Comparison of ENCODE assay signal across 8 mouse cellular contexts in genomic region chr10:54075441-54076010, GRCm38 (mm10). TPM values are rescaled to one million over a fixed set of nuclear protein-coding genes. Genes with fewer than 3 reads are reported as not detected.
DNase-seq lines count a peak whose midpoint lies in the region; ATAC-seq and TF ChIP-seq lines count a peak whose summit lies in the region.

No protein-coding gene starts in this region.

- under 1% methylated on average over 49 of the region's 68 CpGs for WGBS in forebrain, embryonic 11.5 days
- under 1% methylated on average over 68 of the region's 68 CpGs for WGBS in heart, embryonic 16.5 days
- WGBS in liver, embryonic 14.5 days (ENCODE audit: insufficient replicate concordance), result under 1% methylated on average over 64 of the region's 68 CpGs
- WGBS in stomach, embryonic 15.5 days, result under 1% methylated on average over 67 of the region's 68 CpGs

- TF ChIP-seq POLR2A in CH12.LX (IDR thresholded peaks at IDR 0.05; ENCODE audit: low read depth, low read length), result peak; percentile 99

- dilution Hi-C loops in CH12.LX (cut with MboI; ENCODE audit: extremely low pct_ligation_motif_present, extremely low pct_unique_long_range_greater_than_20kb, low sequenced_read_pairs), result no loop called here

- no peak for TF ChIP-seq EP300 in CH12.LX (IDR thresholded peaks at IDR 0.05; ENCODE audit: low read length)
- TF ChIP-seq EP300 in liver, embryonic 14.5 days (IDR thresholded peaks at IDR 0.05; ENCODE audit: low read depth), result no peak

- peaks cover 49% of the 10 kb centered on the region for H3K79me2 ChIP-seq in CH12.LX (replicated peaks; ENCODE audit: control insufficient read depth, extremely low read depth, insufficient read depth, poor library complexity, severe bottlenecking)

- no peak overlapping the region; the same call in 1 of the 2 replicates for H3K4me2 ChIP-seq in CH12.LX (ENCODE audit: insufficient read depth, low read depth, poor library complexity, severe bottlenecking)
- peak overlapping the region; percentile 99 for H3K4me2 ChIP-seq in forebrain, embryonic 11.5 days (ENCODE audit: low read depth, low read length, severe bottlenecking)
- peak overlapping the region; percentile 88 for H3K4me2 ChIP-seq in heart, embryonic 16.5 days (ENCODE audit: low read depth, low read length)
- peak overlapping the region; percentile 95 for H3K4me2 ChIP-seq in liver, embryonic 14.5 days (ENCODE audit: low read depth)
- H3K4me2 ChIP-seq in stomach, embryonic 15.5 days, result peak overlapping the region; percentile 93

- no peak for TF ChIP-seq CTCF in CH12.LX (conservative IDR thresholded peaks at IDR 0.05 in 1 of 2, IDR thresholded peaks at IDR 0.05 in 1 of 2; ENCODE audit: low read depth in 2 of 2, low read length in 2 of 2)
- 0 out of 2 replicates have a peak, but pooled peaks have one; percentile 5 for TF ChIP-seq CTCF in liver, embryonic 14.5 days (IDR thresholded peaks at IDR 0.05; ENCODE audit: low read depth)

- peaks cover 0 to 16% of the 10 kb centered on the region in 2 experiments; a peak in 2 of 4 replicates for H3K4me1 ChIP-seq in CH12.LX (ENCODE audit: control insufficient read depth in 1 of 2, insufficient read depth in 2 of 2)
- no peaks in the 10 kb centered on the region for H3K4me1 ChIP-seq in forebrain, embryonic 11.5 days (replicated peaks; ENCODE audit: control insufficient read depth, insufficient read depth, low read length)
- H3K4me1 ChIP-seq in heart, embryonic 16.5 days (ENCODE audit: control insufficient read depth, insufficient read depth, low read length), result peaks cover 21% of the 10 kb centered on the region
- peaks cover 7 to 26% of the 10 kb centered on the region in 2 experiments for H3K4me1 ChIP-seq in liver, embryonic 14.5 days (replicated peaks; ENCODE audit: control insufficient read depth in 2 of 2, insufficient read depth in 2 of 2, low read length in 1 of 2)
- peaks cover 13% of the 10 kb centered on the region; the same call in 1 of the 2 replicates for H3K4me1 ChIP-seq in stomach, embryonic 15.5 days

- peak overlapping the region; percentile 88 for H3K9ac ChIP-seq in CH12.LX (ENCODE audit: insufficient read depth, low read depth)
- peak overlapping the region; percentile 56 for H3K9ac ChIP-seq in forebrain, embryonic 11.5 days (ENCODE audit: low read length)
- H3K9ac ChIP-seq in heart, embryonic 16.5 days (ENCODE audit: low read length), result peak overlapping the region; percentile 75
- peak overlapping the region; percentile 83 for H3K9ac ChIP-seq in liver, embryonic 14.5 days (replicated peaks)
- H3K9ac ChIP-seq in stomach, embryonic 15.5 days, result peak overlapping the region; percentile 68

- DNase-seq in CH12.LX (ENCODE audit: extremely low read depth), result peak; percentile 88
- peak; percentile 84 for DNase-seq in c-Kit-positive CD71-positive TER-119-positive erythroid progenitor cells, embryonic 14.5 days (ENCODE audit: low spot score)
- peak; percentile 93 for DNase-seq in forebrain, embryonic 11.5 days (ENCODE audit: low spot score)
- peak; percentile 95 to 97 for DNase-seq in kidney, postnatal 36 days
- peak; percentile 78 to 80 (median 79) for DNase-seq in liver, embryonic 14.5 days (ENCODE audit: low read depth in 3 of 3, low spot score in 3 of 3)
- peak; percentile 90 for DNase-seq in neural tube, embryonic 10.5 days (ENCODE audit: extremely low spot score, low spot score)

- H3K36me3 ChIP-seq in CH12.LX (replicated peaks in 1 of 2; ENCODE audit: control insufficient read depth in 1 of 2, insufficient read depth in 1 of 2, low read length in 1 of 2), result peaks cover 16 to 19% of the 10 kb centered on the region in 2 experiments
- H3K36me3 ChIP-seq in forebrain, embryonic 11.5 days (ENCODE audit: control insufficient read depth, insufficient read depth, low read length), result no peaks in the 10 kb centered on the region
- no peaks in the 10 kb centered on the region for H3K36me3 ChIP-seq in heart, embryonic 16.5 days (ENCODE audit: control insufficient read depth, insufficient read depth)
- peaks cover 11% of the 10 kb centered on the region for H3K36me3 ChIP-seq in liver, embryonic 14.5 days (replicated peaks; ENCODE audit: control insufficient read depth, insufficient read depth, low read depth)
- H3K36me3 ChIP-seq in stomach, embryonic 15.5 days, result no peaks in the 10 kb centered on the region

- no peak for TF ChIP-seq RAD21 in CH12.LX (IDR thresholded peaks at IDR 0.05; ENCODE audit: low read depth, low read length)

- H3K9me3 ChIP-seq in CH12.LX (replicated peaks; ENCODE audit: low read length), result no peaks in the 10 kb centered on the region
- no peaks in the 10 kb centered on the region for H3K9me3 ChIP-seq in forebrain, embryonic 11.5 days (ENCODE audit: control insufficient read depth, low read length)
- H3K9me3 ChIP-seq in heart, embryonic 16.5 days (replicated peaks; ENCODE audit: control insufficient read depth, low read length), result no peaks in the 10 kb centered on the region
- no peaks in the 10 kb centered on the region for H3K9me3 ChIP-seq in liver, embryonic 14.5 days (ENCODE audit: control insufficient read depth, low read length)
- H3K9me3 ChIP-seq in stomach, embryonic 15.5 days, result no peaks in the 10 kb centered on the region

- ATAC-seq in forebrain, embryonic 11.5 days (replicated peaks; ENCODE audit: low FRiP score), result peak; percentile 98
- ATAC-seq in heart, embryonic 16.5 days (replicated peaks; ENCODE audit: extremely low read depth, insufficient read depth, low FRiP score), result peak; percentile 98
- peak; percentile 96 for ATAC-seq in liver, embryonic 14.5 days (ENCODE audit: insufficient read depth)
- ATAC-seq in stomach, embryonic 15.5 days (ENCODE audit: insufficient read depth, low FRiP score, low read depth), result peak; percentile 97

- H3K27me3 ChIP-seq in CH12.LX (replicated peaks), result no peaks in the 10 kb centered on the region
- H3K27me3 ChIP-seq in forebrain, embryonic 11.5 days (ENCODE audit: control insufficient read depth, insufficient read depth, low read length), result peaks cover 8% of the 10 kb centered on the region; the same call in 1 of the 2 replicates
- no peaks in the 10 kb centered on the region for H3K27me3 ChIP-seq in heart, embryonic 16.5 days (ENCODE audit: control insufficient read depth, insufficient read depth, low read length)
- H3K27me3 ChIP-seq in liver, embryonic 14.5 days (ENCODE audit: control insufficient read depth, insufficient read depth, low read length), result peaks cover 3% of the 10 kb centered on the region
- no peaks in the 10 kb centered on the region for H3K27me3 ChIP-seq in stomach, embryonic 15.5 days (replicated peaks)

- peak overlapping the region; percentile 74 to 93 (median 80) for H3K4me3 ChIP-seq in CH12.LX (replicated peaks in 1 of 3; ENCODE audit: low read depth in 2 of 3, low read length in 2 of 3, poor library complexity in 1 of 3)
- peak overlapping the region; percentile 66 for H3K4me3 ChIP-seq in forebrain, embryonic 11.5 days (ENCODE audit: low read depth, low read length)
- H3K4me3 ChIP-seq in heart, embryonic 16.5 days (ENCODE audit: low read length), result peak overlapping the region; percentile 84
- H3K4me3 ChIP-seq in liver, embryonic 14.5 days (ENCODE audit: insufficient read depth in 1 of 2, low read depth in 2 of 2, low read length in 2 of 2), result peak overlapping the region; percentile 88 to 95
- H3K4me3 ChIP-seq in stomach, embryonic 15.5 days (replicated peaks), result peak overlapping the region; percentile 87

- in situ Hi-C loops in CH12.LX (cut with MboI; ENCODE audit: low pct_ligation_motif_present, low pct_unique_long_range_greater_than_20kb, low sequenced_read_pairs), result no loop called here

- H3K27ac ChIP-seq in CH12.LX (ENCODE audit: insufficient read depth, low read depth), result peak overlapping the region; percentile 66
- H3K27ac ChIP-seq in forebrain, embryonic 11.5 days (ENCODE audit: low read depth, low read length), result no peak overlapping the region
- H3K27ac ChIP-seq in heart, embryonic 16.5 days (ENCODE audit: low read length), result peak overlapping the region; percentile 63
- H3K27ac ChIP-seq in liver, embryonic 14.5 days, result peak overlapping the region; percentile 46; the same call in 1 of the 2 replicates
- peak overlapping the region; percentile 74 for H3K27ac ChIP-seq in stomach, embryonic 15.5 days

TF ChIP-seq in CH12.LX, 34 proteins besides CTCF, POLR2A, EP300 and RAD21 (continues in another document):
- TF ChIP-seq HCFC1 (IDR thresholded peaks at IDR 0.05; ENCODE audit: low read depth, low read length), result peak; percentile 37; the same call in 1 of the 2 replicates
- 0 out of 2 replicates have a peak, but pooled peaks have one; percentile 10 for TF ChIP-seq SIN3A (IDR thresholded peaks at IDR 0.05; ENCODE audit: low read length)
- TF ChIP-seq SMC3 (IDR thresholded peaks at IDR 0.05; ENCODE audit: low read depth, low read length), result peak; percentile 3; the same call in 1 of the 2 replicates
- no peak for TF ChIP-seq BHLHE40 (IDR thresholded peaks at IDR 0.05; ENCODE audit: low read depth, low read length)
- no peak for TF ChIP-seq KAT2A (IDR thresholded peaks at IDR 0.05; ENCODE audit: insufficient replicate concordance, low read length)
- TF ChIP-seq IRF4 (IDR thresholded peaks at IDR 0.05; ENCODE audit: low read depth, low read length), result peak; percentile 49
- no peak for TF ChIP-seq PAX5 (IDR thresholded peaks at IDR 0.05; ENCODE audit: low read length)
- no peak for TF ChIP-seq MAX (IDR thresholded peaks at IDR 0.05; ENCODE audit: low read length)
- no peak for TF ChIP-seq MAFK (IDR thresholded peaks at IDR 0.05; ENCODE audit: insufficient replicate concordance, low read length)
- TF ChIP-seq CHD2 (IDR thresholded peaks at IDR 0.05; ENCODE audit: low read length), result 0 out of 2 replicates have a peak, but pooled peaks have one; percentile 13
- TF ChIP-seq UBTF (IDR thresholded peaks at IDR 0.05; ENCODE audit: low read depth, low read length), result peak; percentile 80
- TF ChIP-seq ELF1 (IDR thresholded peaks at IDR 0.05; ENCODE audit: low read depth, low read length), result peak; percentile 69
- peak; percentile 37 for TF ChIP-seq MAZ (IDR thresholded peaks at IDR 0.05; ENCODE audit: low read depth, low read length)
- peak; percentile 31 for TF ChIP-seq ETS1 (conservative IDR thresholded peaks at IDR 0.05; ENCODE audit: low read depth, low read length)
- TF ChIP-seq MYC (IDR thresholded peaks at IDR 0.05; ENCODE audit: low read depth, low read length), result no peak
- peak; percentile 98 for TF ChIP-seq NELFE (IDR thresholded peaks at IDR 0.05; ENCODE audit: low read depth, low read length)
- peak; percentile 89 for TF ChIP-seq TBP (conservative IDR thresholded peaks at IDR 0.05; ENCODE audit: low read depth, low read length)

RNA-seq across cellular contexts. Expression of gene Man1a, which starts 0.9 kb away (rescaled TPM):
- total RNA-seq in CH12.LX (2012; rRNA removed) (187 and 191 TPM in 2 replicates), CH12.LX (2014; rRNA removed) (211 and 215 TPM in 2 replicates)
- 104 and 112 TPM in 2 replicates for polyA plus RNA-seq in CH12.LX (2012; ENCODE audit: insufficient read length, low read depth)
- 1.7 and 2.1 TPM in 2 replicates for polyA plus RNA-seq in forebrain, embryonic 11.5 days (2014; fragmentation: Nextera tagmentation; extraction: Ambion mirVana)
- polyA plus RNA-seq in heart, embryonic 16.5 days (2015; fragmentation: Nextera tagmentation; extraction: Ambion mirVana), result 4.6 and 5.8 TPM in 2 replicates
- 9.5 and 12.4 TPM in 2 replicates for polyA plus RNA-seq in liver, embryonic 14.5 days (2012; rRNA removed)
- polyA plus RNA-seq in liver, embryonic 14.5 days (2014; fragmentation: Nextera tagmentation; extraction: Ambion mirVana), result 11.5 and 12.4 TPM in 2 replicates
- polyA plus RNA-seq in stomach, embryonic 15.5 days (2015; fragmentation: Nextera tagmentation; extraction: Ambion mirVana), result 12.7 and 14.1 TPM in 2 replicates
